Mouse (Mus musculus) midbrain, embryonic 15.5 days (tissue): ENCODE measurements around the gene Kazn. TPM values are rescaled to one million over a fixed set of nuclear protein-coding genes. Genes with fewer than 3 reads are reported as not detected.

Experiments
- ATAC-seq: fragments of 200-750 bp; cut with Nextera tagmentation; replicated peaks from 2 replicates; pipeline ENCODE4 v1.8.0; 2017; ENCODE audit warnings: moderate TSS enrichment
- H3K27ac ChIP-seq: fragments of 300-500 bp; sonication (generic); 2 replicates; pipeline ENCODE4 v1.5.1; 2015; ENCODE audit warnings: mild to moderate bottlenecking, inconsistent platforms
- H3K27me3 ChIP-seq: fragments of 300-500 bp; sonication (generic); replicated peaks from 2 replicates; pipeline ENCODE4 v1.6.1; 2015; ENCODE audit warnings: inconsistent platforms
- H3K36me3 ChIP-seq: fragments of 300-500 bp; sonication (generic); replicated peaks from 2 replicates; pipeline ENCODE4 v1.6.1; 2015; ENCODE audit warnings: inconsistent platforms
- H3K4me1 ChIP-seq: fragments of 300-500 bp; sonication (generic); 2 replicates; pipeline ENCODE4 v1.6.1; 2015; ENCODE audit warnings: inconsistent platforms
- H3K4me2 ChIP-seq: fragments of 300-500 bp; sonication (generic); 2 replicates; pipeline ENCODE4 v1.6.1; 2015; ENCODE audit warnings: inconsistent platforms, mild to moderate bottlenecking, moderate library complexity
- H3K4me3 ChIP-seq: fragments of 300-500 bp; sonication (generic); 2 replicates; pipeline ENCODE4 v1.5.1; 2015; ENCODE audit warnings: mild to moderate bottlenecking, inconsistent platforms
- H3K9ac ChIP-seq: fragments of 300-500 bp; sonication (generic); 2 replicates; pipeline ENCODE4 v1.6.1; 2015; ENCODE audit warnings: mild to moderate bottlenecking, inconsistent platforms
- H3K9me3 ChIP-seq: fragments of 300-500 bp; sonication (generic); 2 replicates; pipeline ENCODE4 v1.6.1; 2016; ENCODE audit warnings: inconsistent platforms
- WGBS: fragments of 180-500 bp; shearing (Covaris S2); methylation state at CpG from one replicate; pipeline ENCODE4 v1.1.7; 2015; ENCODE audit warnings: mixed read lengths; 5-methylcytosine and 5-hydroxymethylcytosine counted together
- polyA plus RNA-seq: library from polyadenylated mRNA; unstranded; fragments of >200 nt; fragmentation: Nextera tagmentation; extraction: Ambion mirVana; gene quantifications from 2 replicates; pipeline ENCODE4 v1.2.1, GENCODE M21; 2015

Gene Kazn
- polyA plus RNA-seq, 1 experiment from 2014 or later: 33.6 TPM

GRCm38 (mm10) chr4:142088836-142089235 is 150.4 kb downstream of the Kazn start:
- 0 out of 2 replicates have a peak overlapping the region, but pooled peaks have one; percentile 15 for H3K27ac ChIP-seq
- H3K4me3 ChIP-seq: no peak overlapping the region
- no peaks in the 10 kb centered on the region for H3K9me3 ChIP-seq
- peaks cover 14% of the 10 kb centered on the region for H3K4me1 ChIP-seq
- ATAC-seq: no peak
- peaks cover 18% of the 10 kb centered on the region for H3K27me3 ChIP-seq
- H3K9ac ChIP-seq: no peak overlapping the region
- H3K4me2 ChIP-seq: no peak overlapping the region
- no peaks in the 10 kb centered on the region for H3K36me3 ChIP-seq
- 65% methylated on average over 6 of the region's 6 CpGs for WGBS

- Histone ChIP-seq H3K27me3 (peaks cover 21% of the 10 kb centered on the region), H3K36me3 (no peaks in the 10 kb centered on the region), H3K9ac (no peak overlapping the region), H3K4me2 (no peak overlapping the region), H3K4me1 (peaks cover 18% of the 10 kb centered on the region), H3K4me3 (no peak overlapping the region), H3K9me3 (no peaks in the 10 kb centered on the region), H3K27ac (0 out of 2 replicates have a peak overlapping the region, but pooled peaks have one; percentile 15)
- 20% methylated on average over 4 of the region's 4 CpGs for WGBS
- ATAC-seq: no peak
Measured at GRCm38 (mm10) chr4:142088409-142088808, 150.8 kb downstream of the Kazn start.

GRCm38 (mm10) chr4:142084936-142085563 is 154.2 kb downstream of the Kazn start:
- peak overlapping the region; percentile 53; the same call in 1 of the 2 replicates for H3K4me3 ChIP-seq
- no peak overlapping the region for H3K27ac ChIP-seq
- H3K9me3 ChIP-seq: no peaks in the 10 kb centered on the region
- no peak for ATAC-seq
- no peak overlapping the region for H3K9ac ChIP-seq
- peak overlapping the region; percentile 98 for H3K4me2 ChIP-seq
- peaks cover 31% of the 10 kb centered on the region for H3K27me3 ChIP-seq
- WGBS: 4% methylated on average over 20 of the region's 20 CpGs
- H3K4me1 ChIP-seq: peaks cover 26% of the 10 kb centered on the region
- H3K36me3 ChIP-seq: no peaks in the 10 kb centered on the region

- Histone ChIP-seq H3K9me3 (no peaks in the 10 kb centered on the region), H3K4me2 (peak within 1 kb of the TSS; percentile 98), H3K9ac (peak within 1 kb of the TSS; percentile 65), H3K27me3 (peaks cover 31% of the 10 kb centered on the region), H3K4me3 (peak within 1 kb of the TSS; percentile 53), H3K4me1 (peaks cover 26% of the 10 kb centered on the region), H3K27ac (no peak within 1 kb of the TSS), H3K36me3 (no peaks in the 10 kb centered on the region)
- peak; percentile 62 for ATAC-seq
- WGBS: 1% methylated on average over 49 of the region's 52 CpGs
Measured at GRCm38 (mm10) chr4:142084131-142084899, 154.9 kb downstream of the Kazn start, which contains the start of gene Tmem51. Gene Tmem51, minus strand, starts transcription at chr4:142084304.

GRCm38 (mm10) chr4:142083762-142084130 is 155.5 kb downstream of the Kazn start:
- Histone ChIP-seq H3K27ac (no peak overlapping the region), H3K4me2 (peak overlapping the region; percentile 98), H3K4me1 (peaks cover 26% of the 10 kb centered on the region), H3K27me3 (peaks cover 31% of the 10 kb centered on the region), H3K4me3 (peak overlapping the region; percentile 53), H3K36me3 (no peaks in the 10 kb centered on the region), H3K9me3 (no peaks in the 10 kb centered on the region), H3K9ac (peak overlapping the region; percentile 65)
- peak; percentile 50 for ATAC-seq
- WGBS: 0% methylated on average over 28 of the region's 29 CpGs

GRCm38 (mm10) chr4:142083193-142083592 is 156.0 kb downstream of the Kazn start:
- WGBS: 52% methylated on average over 6 of the region's 6 CpGs
- Histone ChIP-seq H3K27ac (no peak overlapping the region), H3K4me2 (peak overlapping the region; percentile 98), H3K9ac (no peak overlapping the region), H3K36me3 (no peaks in the 10 kb centered on the region), H3K4me1 (peaks cover 26% of the 10 kb centered on the region), H3K4me3 (peak overlapping the region; percentile 53), H3K9me3 (no peaks in the 10 kb centered on the region), H3K27me3 (peaks cover 31% of the 10 kb centered on the region)
- ATAC-seq: no peak

- no peak overlapping the region for H3K27ac ChIP-seq
- no peaks in the 10 kb centered on the region for H3K9me3 ChIP-seq
- peaks cover 26% of the 10 kb centered on the region for H3K4me1 ChIP-seq
- H3K27me3 ChIP-seq: peaks cover 31% of the 10 kb centered on the region
- no peak overlapping the region for H3K9ac ChIP-seq
- no peak for ATAC-seq
- 76% methylated on average over 4 of the region's 4 CpGs for WGBS
- no peak overlapping the region for H3K4me3 ChIP-seq
- H3K36me3 ChIP-seq: no peaks in the 10 kb centered on the region
- no peak overlapping the region; the same call in 1 of the 2 replicates for H3K4me2 ChIP-seq
Measured at GRCm38 (mm10) chr4:142082703-142083102, 156.5 kb downstream of the Kazn start.

- H3K27ac ChIP-seq: no peak overlapping the region
- peaks cover 26% of the 10 kb centered on the region for H3K4me1 ChIP-seq
- H3K36me3 ChIP-seq: no peaks in the 10 kb centered on the region
- WGBS: 64% methylated on average over 13 of the region's 13 CpGs
- H3K4me2 ChIP-seq: no peak overlapping the region
- peaks cover 31% of the 10 kb centered on the region for H3K27me3 ChIP-seq
- no peaks in the 10 kb centered on the region for H3K9me3 ChIP-seq
- no peak for ATAC-seq
- no peak overlapping the region for H3K4me3 ChIP-seq
- H3K9ac ChIP-seq: no peak overlapping the region
Measured at GRCm38 (mm10) chr4:142081631-142082283, 157.4 kb downstream of the Kazn start.

GRCm38 (mm10) chr4:142080901-142081630 is 158.1 kb downstream of the Kazn start:
- no peak for ATAC-seq
- Histone ChIP-seq H3K4me2 (no peak overlapping the region), H3K27ac (no peak overlapping the region), H3K9me3 (no peaks in the 10 kb centered on the region), H3K36me3 (no peaks in the 10 kb centered on the region), H3K9ac (no peak overlapping the region), H3K4me3 (no peak overlapping the region), H3K27me3 (peaks cover 31% of the 10 kb centered on the region), H3K4me1 (peaks cover 26% of the 10 kb centered on the region)
- 63% methylated on average over 17 of the region's 18 CpGs for WGBS

GRCm38 (mm10) chr4:142080487-142080767 is 158.8 kb downstream of the Kazn start:
- 79% methylated on average over 4 of the region's 4 CpGs for whole genome bisulfite sequencing
- no peak overlapping the region for H3K4me2 ChIP-seq
- H3K4me3 ChIP-seq: no peak overlapping the region
- no peaks in the 10 kb centered on the region for H3K36me3 ChIP-seq
- no peak for ATAC-seq
- no peaks in the 10 kb centered on the region for H3K9me3 ChIP-seq
- peaks cover 28% of the 10 kb centered on the region for H3K27me3 ChIP-seq
- H3K27ac ChIP-seq: no peak overlapping the region
- H3K9ac ChIP-seq: no peak overlapping the region
- H3K4me1 ChIP-seq: peaks cover 26% of the 10 kb centered on the region

GRCm38 (mm10) chr4:142079629-142080486 is 159.3 kb downstream of the Kazn start:
- H3K9ac ChIP-seq: no peak overlapping the region
- H3K27ac ChIP-seq: no peak overlapping the region
- no peak overlapping the region for H3K4me2 ChIP-seq
- H3K36me3 ChIP-seq: no peaks in the 10 kb centered on the region
- H3K27me3 ChIP-seq: peaks cover 22% of the 10 kb centered on the region
- WGBS: 83% methylated on average over 14 of the region's 14 CpGs
- no peaks in the 10 kb centered on the region for H3K9me3 ChIP-seq
- ATAC-seq: no peak
- no peak overlapping the region for H3K4me3 ChIP-seq
- H3K4me1 ChIP-seq: peaks cover 21% of the 10 kb centered on the region
